Mouse (Mus musculus): ENCODE results near the gene Tenm4. TPM values are rescaled to one million over a fixed set of nuclear protein-coding genes. Genes with fewer than 3 reads are reported as not detected.
A peak's percentile ranks its signal among the peaks of the same experiment; 100 is the strongest.

Tenm4 gene
- polyA plus RNA-seq, 2 experiments from 2014 or later, result 0.45 TPM; not detected in 1

- ATAC-seq, result no peak
Observed at GRCm38 (mm10) chr7:96782686-96783085, 611.6 kb downstream of the Tenm4 start.

DNA sequence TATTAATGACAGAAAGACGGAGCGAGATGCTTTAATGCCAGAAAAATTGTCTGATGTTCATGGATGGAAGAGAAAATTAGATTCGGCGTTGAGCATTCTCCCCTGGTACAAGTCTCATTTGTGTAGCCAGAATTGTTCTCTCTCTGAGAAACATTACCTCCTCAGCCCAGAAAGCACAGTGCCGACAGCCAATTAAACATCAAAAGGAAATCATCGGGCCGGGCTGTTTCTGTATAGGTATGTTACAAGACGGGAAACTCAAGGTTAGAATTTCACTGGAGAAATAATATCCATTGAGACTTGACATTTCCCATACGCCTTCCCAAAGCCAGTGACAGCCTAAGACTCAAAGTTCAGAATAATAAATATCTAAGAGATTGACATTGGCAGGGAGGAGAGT lies 614.8 kb downstream of the Tenm4 start:
- ATAC-seq, result no peak

GRCm38 (mm10) chr7:96786262-96787044 lies 615.4 kb downstream of the Tenm4 start:
- no peak for ATAC-seq

DNA sequence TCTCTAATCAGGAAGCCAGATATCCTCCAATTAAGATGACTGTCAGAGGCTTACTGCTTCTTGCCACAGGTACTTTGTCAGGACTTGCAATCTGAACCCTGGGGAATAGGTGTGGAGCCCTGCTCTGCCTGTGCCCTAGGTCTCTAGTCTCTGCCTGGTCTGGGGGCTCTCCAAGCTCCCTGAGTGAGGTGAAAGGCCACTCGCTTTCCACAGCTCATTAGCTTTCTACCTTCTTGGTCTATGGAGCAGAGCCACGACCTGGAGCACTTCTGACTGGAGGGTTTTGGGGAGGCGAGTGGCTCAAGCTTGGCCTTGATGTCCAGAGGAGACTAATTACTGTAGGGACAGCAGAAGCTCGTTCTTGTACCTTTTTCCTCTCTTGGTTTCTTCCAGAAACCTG lies 617.1 kb downstream of the Tenm4 start:
- no peak for ATAC-seq

DNA sequence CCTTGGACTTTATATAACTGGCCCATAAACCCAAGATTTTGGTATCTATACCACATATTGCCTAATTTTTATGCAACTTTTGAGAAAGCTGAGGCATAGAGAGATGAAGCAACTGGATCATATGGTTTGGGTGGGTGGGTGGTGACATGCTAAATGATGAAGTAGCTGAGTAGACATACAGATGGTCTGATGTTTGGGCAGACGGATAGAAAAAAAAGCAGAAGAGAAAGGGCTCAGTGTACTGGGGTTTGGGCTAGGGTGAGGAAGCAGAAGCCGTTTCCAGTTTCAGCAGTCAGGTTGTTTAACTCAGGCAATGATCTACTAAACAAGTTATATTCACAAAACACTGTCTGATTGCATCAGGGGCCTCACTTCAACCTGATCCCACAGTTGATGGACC lies 619.3 kb downstream of the Tenm4 start:
- no peak for ATAC-seq

- ATAC-seq, result no peak
Observed at GRCm38 (mm10) chr7:96792456-96793229, 621.6 kb downstream of the Tenm4 start.

- no peak for ATAC-seq
Observed at GRCm38 (mm10) chr7:96796033-96796741, 625.1 kb downstream of the Tenm4 start.

DNA sequence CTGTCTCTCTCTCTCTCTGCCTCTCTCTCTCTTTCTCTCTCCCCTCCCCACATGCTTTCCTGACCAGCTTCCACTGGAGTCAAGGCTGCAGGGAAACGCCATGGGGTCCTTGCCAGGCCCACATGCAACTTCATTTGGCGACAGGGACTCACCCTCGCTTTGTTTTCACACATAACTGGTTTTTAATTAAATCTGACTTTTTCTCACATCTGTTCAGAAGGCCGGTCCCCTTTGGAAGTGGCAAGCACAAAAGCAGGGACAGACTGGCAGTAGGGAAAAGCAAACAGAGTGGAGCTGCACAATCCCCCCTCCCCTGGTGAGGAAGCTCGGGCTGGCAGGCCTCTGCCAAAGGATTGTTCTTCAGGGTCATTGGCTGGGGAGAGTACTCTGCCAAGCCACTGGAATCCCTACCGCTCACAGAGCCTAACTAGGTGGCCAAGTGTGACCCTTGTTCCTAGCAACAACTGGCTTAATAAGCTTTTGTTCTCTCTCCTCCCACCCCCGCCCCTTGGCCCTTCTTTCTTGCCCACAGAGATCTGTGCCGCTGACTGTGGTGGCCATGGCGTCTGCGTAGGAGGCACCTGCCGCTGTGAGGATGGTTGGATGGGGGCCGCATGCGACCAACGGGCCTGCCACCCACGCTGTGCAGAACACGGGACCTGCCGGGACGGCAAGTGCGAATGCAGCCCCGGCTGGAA lies 625.9 kb downstream of the Tenm4 start:
- ATAC-seq, result no peak

GRCm38 (mm10) chr7:96797716-96798332 lies 626.8 kb downstream of the Tenm4 start:
- ATAC-seq, result no peak

- no peak for ATAC-seq
Observed at GRCm38 (mm10) chr7:96799816-96800215, 628.8 kb downstream of the Tenm4 start.

DNA sequence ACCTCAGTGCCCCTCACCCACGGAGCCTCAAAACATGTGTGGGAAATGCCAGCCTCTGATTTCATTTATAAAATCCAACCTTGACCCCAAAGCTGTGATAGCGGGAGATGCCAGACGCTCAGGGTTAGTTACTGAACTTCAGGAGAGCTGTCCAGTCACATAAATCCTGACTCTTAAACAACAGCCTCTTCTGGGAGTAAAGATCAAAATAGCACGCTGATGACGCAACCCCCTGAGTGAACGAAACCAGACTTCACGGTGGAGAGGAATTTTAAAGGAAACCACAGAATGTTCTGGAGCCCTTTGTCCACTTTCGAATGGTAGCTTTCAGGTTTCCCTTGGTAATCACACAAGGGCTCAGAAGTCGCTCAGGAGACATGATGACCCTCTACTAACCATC lies 630.3 kb downstream of the Tenm4 start:
- no peak for ATAC-seq

DNA sequence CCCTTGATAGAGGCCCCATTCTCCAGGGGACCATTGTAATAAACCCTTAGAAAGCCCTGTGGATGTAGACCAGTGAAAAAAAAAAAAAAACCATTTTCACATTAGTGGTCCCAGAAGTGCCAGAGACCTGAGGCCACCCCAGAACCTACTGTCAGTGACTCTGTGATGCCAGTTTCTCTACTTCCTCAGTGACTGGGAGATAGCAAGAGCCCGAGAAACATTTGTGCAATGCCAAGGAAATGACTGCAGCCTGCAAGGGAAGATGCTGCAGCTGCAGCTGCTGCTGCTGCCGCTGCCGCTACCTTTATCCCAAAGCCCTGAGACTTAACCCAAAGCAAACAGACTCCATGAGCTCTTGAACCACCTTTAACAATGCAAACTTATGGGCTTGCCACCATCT lies 631.2 kb downstream of the Tenm4 start:
- ATAC-seq, result no peak

DNA sequence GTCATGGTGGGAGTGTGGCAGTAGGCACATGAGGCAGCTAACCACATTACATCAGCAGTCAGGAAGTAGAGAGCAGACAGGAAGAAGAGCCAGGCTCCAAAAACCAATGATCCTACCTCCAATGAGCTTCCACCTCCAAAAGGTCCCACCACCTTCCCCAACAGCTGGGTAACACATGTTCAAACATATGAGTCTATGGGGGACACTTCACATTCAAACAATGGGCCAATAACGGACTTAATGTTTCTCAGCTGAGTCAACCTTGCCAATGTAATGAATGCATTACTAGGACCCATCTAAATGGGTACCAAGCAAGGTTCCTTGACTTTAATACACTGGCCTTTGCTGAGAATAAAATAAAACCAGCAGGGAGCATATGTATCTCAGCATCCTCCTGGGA lies 635.5 kb downstream of the Tenm4 start:
- no peak for ATAC-seq

GRCm38 (mm10) chr7:96807281-96808058 lies 636.4 kb downstream of the Tenm4 start:
- ATAC-seq, result no peak

DNA sequence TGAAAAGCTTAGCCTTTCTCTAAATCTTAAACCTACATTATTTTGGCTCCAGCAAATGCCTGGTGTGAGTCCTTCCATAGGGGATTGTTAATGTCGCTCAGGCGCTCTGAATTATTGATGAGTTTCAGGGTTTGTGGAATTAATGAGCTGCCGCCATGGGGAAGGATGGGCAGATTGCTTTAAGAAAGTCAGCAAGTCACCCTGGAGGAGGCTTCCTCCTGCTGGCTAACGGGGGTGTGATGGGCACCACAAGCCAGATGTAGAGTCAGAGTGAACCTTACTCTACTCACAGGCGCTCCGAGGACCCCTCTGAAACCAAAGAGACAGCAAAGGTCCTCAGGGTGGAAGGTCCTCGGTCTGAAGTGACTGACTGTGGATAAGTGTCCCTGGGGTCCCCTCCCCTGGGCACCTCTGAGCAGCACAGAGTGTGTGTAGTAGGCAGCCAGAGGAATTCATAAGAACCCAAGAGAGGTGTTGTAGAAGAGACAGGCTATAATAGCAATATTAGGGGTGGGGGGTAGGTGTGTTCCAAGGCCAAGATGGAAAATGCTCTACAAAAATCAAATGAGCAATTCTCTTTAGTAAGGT lies 637.1 kb downstream of the Tenm4 start:
- no peak for ATAC-seq

GRCm38 (mm10) chr7:96811691-96812090 lies 640.6 kb downstream of the Tenm4 start:
- ATAC-seq, result no peak

DNA sequence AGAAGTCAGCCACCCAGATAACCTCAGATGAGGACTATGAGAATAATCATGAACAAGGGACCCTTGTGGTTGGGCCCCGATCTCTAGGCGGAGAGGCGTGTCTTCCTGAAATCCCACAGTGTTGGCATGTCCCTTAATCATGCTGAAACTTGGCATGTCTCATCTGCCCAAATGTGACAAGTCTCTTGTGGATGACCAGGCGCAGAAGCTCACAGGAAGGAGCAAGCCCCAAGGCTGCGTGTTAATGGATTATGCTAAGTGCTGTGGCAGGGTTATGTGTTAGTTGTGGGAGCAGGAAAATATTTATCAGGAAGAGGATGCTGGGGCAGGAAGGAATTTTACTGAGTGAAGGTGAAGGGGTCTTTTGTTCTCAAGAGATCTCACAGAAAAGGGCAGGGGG lies 642.0 kb downstream of the Tenm4 start:
- ATAC-seq, result no peak

DNA sequence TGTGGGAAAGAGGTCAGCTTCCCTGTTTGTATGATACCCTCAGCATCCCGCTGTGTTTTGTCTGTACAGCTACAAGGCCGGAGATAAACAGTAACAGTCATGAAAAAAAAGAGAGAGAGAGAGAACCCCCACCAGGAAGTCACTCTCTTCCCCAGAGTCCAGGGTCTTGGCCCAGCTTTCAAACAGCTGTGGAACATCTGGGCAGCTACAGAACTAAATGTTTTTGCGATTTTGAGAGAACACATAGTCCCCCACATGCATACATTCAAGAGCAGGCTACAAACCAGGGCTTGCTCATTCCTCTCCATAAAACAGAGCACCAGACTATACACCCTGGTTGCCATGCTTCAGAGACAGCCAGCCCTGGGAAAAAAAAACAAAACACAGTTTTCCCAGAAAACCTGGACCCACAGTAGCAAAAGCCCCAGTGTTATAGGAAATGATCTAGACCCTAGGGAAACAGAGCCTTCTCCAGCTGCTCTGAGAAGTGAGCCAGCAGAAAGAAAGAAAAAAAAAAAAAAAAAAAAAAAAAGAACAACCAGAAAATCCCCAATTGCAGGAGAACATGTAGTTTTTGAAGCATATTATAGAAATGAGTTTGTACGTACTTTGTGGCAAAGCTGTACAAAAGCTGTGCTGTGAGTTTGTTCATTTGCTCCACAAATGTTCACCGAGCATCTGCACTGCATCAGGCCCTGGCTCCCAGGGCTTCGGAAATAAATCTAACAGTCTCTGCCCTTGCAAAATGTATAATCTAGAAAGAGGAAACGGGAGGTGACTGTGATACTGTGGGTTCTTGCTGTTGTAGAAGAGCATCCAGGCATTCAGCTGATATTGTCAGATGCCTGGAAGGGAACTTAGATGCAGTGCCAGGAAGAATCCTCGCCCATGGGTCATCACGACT lies 642.7 kb downstream of the Tenm4 start:
- no peak for ATAC-seq

- ATAC-seq, result peak; percentile 22
Observed at GRCm38 (mm10) chr7:96814581-96814980, 643.5 kb downstream of the Tenm4 start.

Measured in activated CD4-positive, CD25-positive, alpha-beta regulatory T cell, adult 4 months (primary cell).